Mouse (Mus musculus): Measurements from ENCODE around the gene Ints1. TPM values are rescaled to one million over a fixed set of nuclear protein-coding genes. Genes with fewer than 3 reads are reported as not detected.

Gene Ints1
- 24.2 TPM for polyA plus RNA-seq (2014; fragmentation: Illumina TruSeq; extraction: RNeasy Lipid Tissue Mini Kit (QIAGEN cat#74804); ENCODE audit: low read depth, low replicate concordance)

GRCm38 (mm10) chr5:139775216-139775926, at the start of gene Ints1:
Ints1 (minus strand) TSS chr5:139775674.

GRCm38 (mm10) chr5:139819538-139820181, 44.2 kb upstream of the Ints1 start, which contains the start of gene Tmem184a:
Tmem184a (minus strand) TSS chr5:139819917.

GRCm38 (mm10) chr5:139791227-139792158, 16.0 kb upstream of the Ints1 start, which contains the start of gene Mafk:
Mafk (plus strand) TSS chr5:139791513.

GRCm38 (mm10) chr5:139735677-139736503, 39.6 kb downstream of the Ints1 start, which contains the start of gene Micall2:
Micall2 (minus strand) TSS chr5:139736336.

Other genes with a start within 250 kb of the Ints1 start
- not detected for gene Uncx, start 232.2 kb downstream of the Ints1 start, polyA plus RNA-seq (2014; fragmentation: Illumina TruSeq; extraction: RNeasy Lipid Tissue Mini Kit (QIAGEN cat#74804); ENCODE audit: low read depth, low replicate concordance)
- 1.6 TPM for gene Micall2, start 39.3 kb downstream of the Ints1 start, polyA plus RNA-seq (2014; fragmentation: Illumina TruSeq; extraction: RNeasy Lipid Tissue Mini Kit (QIAGEN cat#74804); ENCODE audit: low read depth, low replicate concordance)
- gene Mafk, start 15.8 kb upstream of the Ints1 start, polyA plus RNA-seq (2014; fragmentation: Illumina TruSeq; extraction: RNeasy Lipid Tissue Mini Kit (QIAGEN cat#74804); ENCODE audit: low read depth, low replicate concordance), result 30.0 TPM
- not detected for gene Tmem184a, start 44.2 kb upstream of the Ints1 start, polyA plus RNA-seq (2014; fragmentation: Illumina TruSeq; extraction: RNeasy Lipid Tissue Mini Kit (QIAGEN cat#74804); ENCODE audit: low read depth, low replicate concordance)
- not detected for gene Gm26938, start 50.7 kb upstream of the Ints1 start, polyA plus RNA-seq (2014; fragmentation: Illumina TruSeq; extraction: RNeasy Lipid Tissue Mini Kit (QIAGEN cat#74804); ENCODE audit: low read depth, low replicate concordance)
- gene Psmg3, start 51.2 kb upstream of the Ints1 start, polyA plus RNA-seq (2014; fragmentation: Illumina TruSeq; extraction: RNeasy Lipid Tissue Mini Kit (QIAGEN cat#74804); ENCODE audit: low read depth, low replicate concordance), result 13.1 TPM
- 0.18 TPM for gene Elfn1, start 132.3 kb upstream of the Ints1 start, polyA plus RNA-seq (2014; fragmentation: Illumina TruSeq; extraction: RNeasy Lipid Tissue Mini Kit (QIAGEN cat#74804); ENCODE audit: low read depth, low replicate concordance)

All from heart, adult 10 weeks (tissue).